Mouse (Mus musculus): ENCODE results near the gene Mcts2. TPM values are rescaled to one million over a fixed set of nuclear protein-coding genes. Genes with fewer than 3 reads are reported as not detected.

Gene Mcts2
- 15.6 TPM for polyA plus RNA-seq (2014; fragmentation: Illumina TruSeq; extraction: RNeasy Lipid Tissue Mini Kit (QIAGEN cat#74804); ENCODE audit: low replicate concordance)

GRCm38 (mm10) chr2:152686806-152687267, at the start of gene Mcts2:
Gene Mcts2, plus strand, starts transcription at chr2:152687035.

GRCm38 (mm10) chr2:152669256-152669638, 17.6 kb upstream of the Mcts2 start, which contains the start of gene H13:
Gene H13, plus strand, starts transcription at chr2:152669461.

GRCm38 (mm10) chr2:152736090-152736601, 49.3 kb downstream of the Mcts2 start, which contains the start of gene Id1:
Gene Id1, plus strand, starts transcription at chr2:152736251.

Other genes with a start within 250 kb of the Mcts2 start
- not detected for gene Defb23, start 222.4 kb upstream of the Mcts2 start, polyA plus RNA-seq (2014; fragmentation: Illumina TruSeq; extraction: RNeasy Lipid Tissue Mini Kit (QIAGEN cat#74804); ENCODE audit: low replicate concordance)
- gene Defb20, start 210.0 kb upstream of the Mcts2 start, polyA plus RNA-seq (2014; fragmentation: Illumina TruSeq; extraction: RNeasy Lipid Tissue Mini Kit (QIAGEN cat#74804); ENCODE audit: low replicate concordance): not detected
- gene Defb22, start 196.9 kb upstream of the Mcts2 start, polyA plus RNA-seq (2014; fragmentation: Illumina TruSeq; extraction: RNeasy Lipid Tissue Mini Kit (QIAGEN cat#74804); ENCODE audit: low replicate concordance): not detected
- gene Defb26, start 175.3 kb upstream of the Mcts2 start, polyA plus RNA-seq (2014; fragmentation: Illumina TruSeq; extraction: RNeasy Lipid Tissue Mini Kit (QIAGEN cat#74804); ENCODE audit: low replicate concordance): not detected
- gene Defb28, start 168.8 kb upstream of the Mcts2 start, polyA plus RNA-seq (2014; fragmentation: Illumina TruSeq; extraction: RNeasy Lipid Tissue Mini Kit (QIAGEN cat#74804); ENCODE audit: low replicate concordance): not detected
- gene Defb29, start 146.9 kb upstream of the Mcts2 start, polyA plus RNA-seq (2014; fragmentation: Illumina TruSeq; extraction: RNeasy Lipid Tissue Mini Kit (QIAGEN cat#74804); ENCODE audit: low replicate concordance): not detected
- not detected for gene Gm17416, start 117.7 kb upstream of the Mcts2 start, polyA plus RNA-seq (2014; fragmentation: Illumina TruSeq; extraction: RNeasy Lipid Tissue Mini Kit (QIAGEN cat#74804); ENCODE audit: low replicate concordance)
- gene Defb21, start 114.3 kb upstream of the Mcts2 start, polyA plus RNA-seq (2014; fragmentation: Illumina TruSeq; extraction: RNeasy Lipid Tissue Mini Kit (QIAGEN cat#74804); ENCODE audit: low replicate concordance): not detected
- not detected for gene Defb19, start 106.7 kb upstream of the Mcts2 start, polyA plus RNA-seq (2014; fragmentation: Illumina TruSeq; extraction: RNeasy Lipid Tissue Mini Kit (QIAGEN cat#74804); ENCODE audit: low replicate concordance)
- gene Defb45, start 87.6 kb upstream of the Mcts2 start, polyA plus RNA-seq (2014; fragmentation: Illumina TruSeq; extraction: RNeasy Lipid Tissue Mini Kit (QIAGEN cat#74804); ENCODE audit: low replicate concordance): not detected
- not detected for gene Defb36, start 82.7 kb upstream of the Mcts2 start, polyA plus RNA-seq (2014; fragmentation: Illumina TruSeq; extraction: RNeasy Lipid Tissue Mini Kit (QIAGEN cat#74804); ENCODE audit: low replicate concordance)
- gene Defb25, start 64.0 kb upstream of the Mcts2 start, polyA plus RNA-seq (2014; fragmentation: Illumina TruSeq; extraction: RNeasy Lipid Tissue Mini Kit (QIAGEN cat#74804); ENCODE audit: low replicate concordance): not detected
- 0.26 TPM for gene Rem1, start 60.1 kb upstream of the Mcts2 start, polyA plus RNA-seq (2014; fragmentation: Illumina TruSeq; extraction: RNeasy Lipid Tissue Mini Kit (QIAGEN cat#74804); ENCODE audit: low replicate concordance)
- 11.7 TPM for gene H13, start 17.6 kb upstream of the Mcts2 start, polyA plus RNA-seq (2014; fragmentation: Illumina TruSeq; extraction: RNeasy Lipid Tissue Mini Kit (QIAGEN cat#74804); ENCODE audit: low replicate concordance)
- gene Id1, start 49.2 kb downstream of the Mcts2 start, polyA plus RNA-seq (2014; fragmentation: Illumina TruSeq; extraction: RNeasy Lipid Tissue Mini Kit (QIAGEN cat#74804); ENCODE audit: low replicate concordance): 52.8 TPM
- gene Cox4i2, start 67.1 kb downstream of the Mcts2 start, polyA plus RNA-seq (2014; fragmentation: Illumina TruSeq; extraction: RNeasy Lipid Tissue Mini Kit (QIAGEN cat#74804); ENCODE audit: low replicate concordance): not detected
- gene Bcl2l1, start 144.7 kb downstream of the Mcts2 start, polyA plus RNA-seq (2014; fragmentation: Illumina TruSeq; extraction: RNeasy Lipid Tissue Mini Kit (QIAGEN cat#74804); ENCODE audit: low replicate concordance): 8.1 TPM
- gene Tpx2, start 160.9 kb downstream of the Mcts2 start, polyA plus RNA-seq (2014; fragmentation: Illumina TruSeq; extraction: RNeasy Lipid Tissue Mini Kit (QIAGEN cat#74804); ENCODE audit: low replicate concordance): 13.3 TPM
- gene Mylk2, start 224.3 kb downstream of the Mcts2 start, polyA plus RNA-seq (2014; fragmentation: Illumina TruSeq; extraction: RNeasy Lipid Tissue Mini Kit (QIAGEN cat#74804); ENCODE audit: low replicate concordance): not detected
- not detected for gene Foxs1, start 246.2 kb downstream of the Mcts2 start, polyA plus RNA-seq (2014; fragmentation: Illumina TruSeq; extraction: RNeasy Lipid Tissue Mini Kit (QIAGEN cat#74804); ENCODE audit: low replicate concordance)

Data from small intestine, adult 10 weeks (tissue).